Mouse (Mus musculus) lung, postnatal 0 days (tissue): ENCODE data around the gene Ly6g.
A peak's percentile ranks its signal among the peaks of the same experiment; 100 is the strongest.
"Not testable (repeated sequence)": the region's sequence is repeated elsewhere in the genome, so short reads cannot be mapped to it uniquely, and the experiment has no call there.

Experiments
- CTCF ChIP-seq: IDR thresholded peaks from 2 replicates; pipeline ENCODE4 v1.5.1; 2016; ENCODE audit warnings: antibody characterized with exemption, mild to moderate bottlenecking
- EP300 ChIP-seq: IDR thresholded peaks from 2 replicates; pipeline ENCODE4 v1.6.1; 2016; ENCODE audit warnings: antibody characterized with exemption, mild to moderate bottlenecking, control low read depth

GRCm38 (mm10) chr15:75141812-75142360 is 13.2 kb upstream of the Ly6g start:
- TF ChIP-seq CTCF: peak; percentile 65
- TF ChIP-seq EP300: not testable (repeated sequence)
